Mouse (Mus musculus) induced T-regulatory cell, adult 2 months (primary cell): Measurements from ENCODE around the gene Olfr90.

Experiments used
- DNase-seq: peaks from one replicate; pipeline ENCODE4 v3.0.0-alpha.2; 2012; ENCODE audit warnings: low read depth

The Olfr90 gene

DNA sequence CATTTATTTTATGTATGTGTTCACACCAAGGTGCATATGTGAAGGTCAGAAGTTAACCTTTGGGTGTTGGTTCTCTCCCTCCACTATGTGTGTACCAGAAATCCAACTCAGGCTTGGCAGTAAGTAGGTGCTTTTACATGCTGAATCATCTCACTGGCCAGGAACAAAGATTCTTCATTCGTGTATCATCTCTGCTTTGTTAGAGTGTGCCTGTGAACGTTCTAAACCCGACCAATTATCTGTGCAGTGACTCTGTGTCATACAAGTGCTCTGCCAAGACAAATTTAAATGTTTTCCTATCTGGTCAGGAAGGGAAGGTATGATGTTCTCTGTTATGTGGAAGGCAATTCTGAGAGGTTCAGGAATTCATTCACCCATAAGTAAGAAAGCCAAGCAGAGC is 26.9 kb downstream of the Olfr90 start:
- DNase-seq, result no peak

DNA sequence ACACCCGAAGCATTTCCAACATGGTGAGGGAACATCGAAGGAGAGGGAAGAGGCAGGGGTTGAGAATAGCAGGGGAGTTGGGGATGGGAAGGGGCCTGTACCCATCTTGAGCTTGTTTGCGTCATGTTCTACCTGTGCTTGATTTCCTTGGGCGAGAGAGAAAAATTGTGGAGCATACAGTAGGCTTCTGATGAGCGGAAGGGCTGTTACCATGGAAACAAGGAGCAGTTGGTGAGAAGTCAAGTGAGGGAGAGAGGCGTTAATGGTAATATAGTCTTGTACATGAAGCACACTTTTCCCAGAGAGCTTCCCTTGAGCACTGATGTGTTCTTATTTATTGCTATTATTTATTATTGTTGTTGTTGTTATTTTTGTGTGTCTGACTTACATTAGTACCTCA is 31.3 kb downstream of the Olfr90 start:
- DNase-seq, result no peak

DNA sequence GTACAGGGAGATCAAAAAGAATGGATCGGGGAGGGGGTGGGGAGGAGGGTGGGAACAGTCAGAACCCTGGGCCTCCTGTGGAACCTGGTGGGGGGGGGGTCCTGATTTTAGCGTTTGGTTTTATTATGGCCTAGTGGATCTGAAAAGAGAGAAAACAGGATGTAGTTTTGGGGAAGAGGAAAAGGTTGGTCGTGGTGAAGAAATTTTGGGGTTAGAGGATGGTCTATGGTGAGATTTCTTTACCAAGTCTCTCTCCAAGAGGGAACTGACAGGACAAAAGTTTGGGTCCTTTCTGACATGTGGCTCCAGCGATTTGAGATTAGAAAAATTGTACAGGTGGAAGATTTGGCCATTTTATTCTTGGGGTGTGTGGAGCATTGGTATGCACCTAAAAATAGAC is 36.6 kb downstream of the Olfr90 start:
- no peak for DNase-seq

DNA sequence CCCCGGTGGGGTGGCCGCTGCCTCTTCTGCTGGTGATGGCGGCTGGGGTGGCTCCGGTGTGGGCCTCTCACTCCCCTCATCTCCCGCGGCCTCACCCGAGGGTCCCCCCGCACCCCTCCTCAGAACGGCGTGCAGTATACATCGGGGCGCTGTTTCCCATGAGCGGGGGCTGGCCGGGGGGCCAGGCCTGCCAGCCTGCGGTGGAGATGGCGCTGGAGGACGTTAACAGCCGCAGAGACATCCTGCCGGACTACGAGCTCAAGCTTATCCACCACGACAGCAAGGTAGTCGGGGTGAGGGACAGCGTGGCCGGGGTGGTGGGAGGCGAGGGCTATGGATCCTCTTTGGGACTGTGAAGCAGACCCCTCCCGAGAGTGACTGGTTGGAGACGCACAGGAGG is 37.4 kb downstream of the Olfr90 start:
- DNase-seq, result no peak

DNA sequence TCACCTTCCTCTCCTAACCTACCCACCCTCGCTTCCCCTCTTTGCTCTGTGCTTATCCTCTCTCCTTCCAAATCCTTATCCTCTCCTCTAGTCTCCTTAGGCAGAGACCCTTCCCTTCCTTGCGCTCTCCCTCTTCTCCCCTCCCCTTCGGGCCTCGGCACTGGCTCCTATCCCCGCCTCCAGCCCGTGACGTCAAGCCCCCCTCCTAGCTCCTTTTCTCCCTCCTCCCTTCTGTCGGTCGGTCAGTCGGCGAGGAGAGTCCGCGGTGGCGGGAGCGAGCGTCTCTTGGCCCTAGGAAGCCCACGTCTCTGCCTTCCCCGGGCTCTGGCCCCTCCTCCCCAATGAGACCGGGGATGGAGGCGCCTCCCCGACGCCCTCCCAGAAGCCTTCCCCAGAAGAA is 37.9 kb downstream of the Olfr90 start:
- peak; percentile 43 for DNase-seq

DNA sequence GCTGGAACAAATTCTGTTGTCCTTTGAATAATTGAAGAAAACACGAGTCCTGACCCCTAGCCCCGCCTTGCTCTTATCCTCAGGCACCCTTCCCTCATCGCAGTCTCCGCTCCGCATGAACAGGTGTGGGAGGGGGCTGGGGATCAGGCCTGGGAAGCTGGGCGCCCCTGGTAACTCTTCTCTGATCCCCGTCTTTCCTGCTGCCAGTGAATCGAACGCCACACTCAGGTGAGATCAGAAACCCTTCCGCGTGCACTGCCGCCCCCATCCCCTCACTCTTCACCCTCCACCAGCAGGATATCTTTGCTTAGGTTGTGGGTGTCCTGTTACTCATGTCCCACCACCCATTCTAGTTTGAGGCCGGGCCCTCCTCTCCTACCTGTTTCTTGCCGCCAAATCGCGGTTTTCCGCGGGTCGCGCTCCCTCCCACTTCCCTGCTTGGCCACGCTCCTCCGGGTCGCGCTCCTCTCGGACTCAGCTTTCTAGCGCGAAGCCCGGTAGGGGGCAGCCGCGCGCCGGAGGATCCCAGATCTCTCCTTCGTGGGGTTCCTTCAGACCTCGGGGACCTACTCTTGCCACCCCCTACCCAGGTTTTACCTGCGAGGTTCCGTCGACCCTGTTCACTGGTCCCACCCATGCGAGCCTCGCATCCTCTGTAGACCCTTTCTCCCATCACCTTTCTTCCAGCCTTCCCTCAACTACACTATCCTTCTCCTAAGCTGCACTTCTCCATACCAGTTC is 38.6 kb downstream of the Olfr90 start:
- peak; percentile 64 for DNase-seq

DNA sequence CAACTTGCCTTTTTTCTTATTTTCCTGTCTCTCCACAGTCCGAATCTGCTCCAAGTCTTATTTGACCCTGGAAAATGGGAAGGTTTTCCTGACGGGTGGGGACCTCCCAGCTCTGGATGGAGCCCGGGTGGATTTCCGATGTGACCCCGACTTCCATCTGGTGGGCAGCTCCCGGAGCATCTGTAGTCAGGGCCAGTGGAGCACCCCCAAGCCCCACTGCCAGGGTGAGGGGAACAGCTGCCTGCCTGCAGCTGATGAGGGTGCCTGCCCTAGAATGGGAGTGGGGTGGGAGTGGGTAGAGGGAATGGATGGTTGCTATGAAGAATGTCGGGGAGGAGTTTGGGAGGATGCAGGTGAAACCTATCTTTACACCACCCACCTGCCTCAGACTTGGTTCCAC is 39.9 kb downstream of the Olfr90 start:
- no peak for DNase-seq

DNA sequence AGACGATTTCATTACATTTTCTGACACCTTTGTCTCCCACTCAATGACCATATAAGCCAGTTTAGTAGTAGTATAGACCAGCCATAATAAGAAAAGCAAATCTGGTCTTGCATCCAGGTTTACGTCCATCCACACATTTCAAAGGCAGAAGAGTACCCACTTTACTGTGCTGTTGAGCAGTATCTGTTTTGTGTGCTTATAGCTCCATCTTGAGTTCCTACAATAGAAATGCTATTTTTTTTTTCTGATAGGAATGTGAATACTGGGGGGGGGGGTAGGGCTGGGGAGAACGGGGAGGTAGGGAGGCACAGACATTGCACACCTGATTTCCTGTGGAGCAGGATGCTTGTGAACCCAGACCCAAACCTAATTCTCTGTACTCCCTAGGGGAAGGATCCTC is 40.3 kb downstream of the Olfr90 start:
- peak; percentile 65 for DNase-seq

DNA sequence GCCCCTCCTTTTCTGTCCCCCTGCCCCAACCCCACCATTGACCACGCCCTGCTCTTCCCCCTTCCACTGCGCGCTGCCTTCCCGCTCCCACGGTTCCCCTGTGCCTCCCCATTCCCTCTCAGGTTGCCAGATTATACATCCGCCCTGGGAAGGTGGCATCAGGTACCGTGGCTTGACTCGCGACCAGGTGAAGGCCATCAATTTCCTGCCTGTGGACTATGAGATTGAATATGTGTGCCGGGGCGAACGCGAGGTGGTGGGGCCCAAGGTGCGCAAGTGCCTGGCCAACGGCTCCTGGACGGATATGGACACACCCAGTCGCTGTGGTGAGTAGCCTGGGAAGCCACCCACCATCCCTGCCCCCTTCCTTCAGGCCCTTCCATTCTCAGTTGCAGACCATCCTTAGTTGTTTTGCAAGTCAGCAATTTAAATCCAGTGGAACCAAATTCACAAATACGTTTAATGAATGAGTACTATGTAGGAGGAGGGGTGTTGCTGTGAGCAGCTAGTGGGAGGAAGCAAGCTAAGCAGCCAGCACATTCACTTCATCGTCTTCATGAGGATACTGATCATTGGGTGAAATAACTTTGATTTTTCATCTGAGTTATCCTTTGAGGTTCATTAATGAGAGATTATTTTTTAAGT is 40.8 kb downstream of the Olfr90 start:
- no peak for DNase-seq

DNA sequence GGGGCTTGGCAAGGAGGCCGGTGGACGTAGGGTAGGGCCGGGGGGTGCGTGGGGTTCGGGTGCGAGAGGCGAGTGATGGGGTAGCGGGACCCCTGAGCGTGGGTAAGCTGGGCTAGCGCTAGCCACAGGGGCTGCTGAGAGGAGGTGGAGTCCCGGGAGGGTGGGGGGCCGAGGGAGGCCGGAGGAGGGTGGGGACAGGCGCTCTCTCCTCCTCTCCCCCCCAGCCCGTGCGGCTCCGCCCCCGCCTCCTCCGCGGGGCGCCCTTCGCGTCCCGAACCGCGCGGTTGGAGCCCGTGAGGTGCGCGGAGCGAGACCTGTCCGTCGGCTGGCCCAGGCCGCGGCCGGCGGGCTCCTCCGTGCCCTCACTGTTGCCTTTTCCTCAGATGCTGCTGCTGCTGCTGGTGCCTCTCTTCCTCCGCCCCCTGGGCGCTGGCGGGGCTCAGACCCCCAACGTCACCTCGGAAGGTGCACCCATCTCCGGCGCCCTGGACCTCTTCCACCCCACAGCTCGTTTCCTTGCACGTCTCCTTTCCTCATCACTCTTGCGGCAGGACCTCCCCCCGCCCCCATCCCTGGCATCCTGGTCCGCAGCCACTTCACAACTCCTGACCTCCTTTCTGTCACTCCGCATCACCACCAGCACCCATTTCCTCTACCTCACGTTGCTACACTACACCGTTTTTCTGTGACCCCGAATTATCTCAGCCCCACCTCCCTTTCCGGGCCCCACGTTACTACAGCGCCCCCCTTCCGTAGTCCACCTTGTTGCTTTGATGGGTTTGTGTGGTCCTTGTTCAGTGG is 41.8 kb downstream of the Olfr90 start:
- DNase-seq, result peak; percentile 75

DNA sequence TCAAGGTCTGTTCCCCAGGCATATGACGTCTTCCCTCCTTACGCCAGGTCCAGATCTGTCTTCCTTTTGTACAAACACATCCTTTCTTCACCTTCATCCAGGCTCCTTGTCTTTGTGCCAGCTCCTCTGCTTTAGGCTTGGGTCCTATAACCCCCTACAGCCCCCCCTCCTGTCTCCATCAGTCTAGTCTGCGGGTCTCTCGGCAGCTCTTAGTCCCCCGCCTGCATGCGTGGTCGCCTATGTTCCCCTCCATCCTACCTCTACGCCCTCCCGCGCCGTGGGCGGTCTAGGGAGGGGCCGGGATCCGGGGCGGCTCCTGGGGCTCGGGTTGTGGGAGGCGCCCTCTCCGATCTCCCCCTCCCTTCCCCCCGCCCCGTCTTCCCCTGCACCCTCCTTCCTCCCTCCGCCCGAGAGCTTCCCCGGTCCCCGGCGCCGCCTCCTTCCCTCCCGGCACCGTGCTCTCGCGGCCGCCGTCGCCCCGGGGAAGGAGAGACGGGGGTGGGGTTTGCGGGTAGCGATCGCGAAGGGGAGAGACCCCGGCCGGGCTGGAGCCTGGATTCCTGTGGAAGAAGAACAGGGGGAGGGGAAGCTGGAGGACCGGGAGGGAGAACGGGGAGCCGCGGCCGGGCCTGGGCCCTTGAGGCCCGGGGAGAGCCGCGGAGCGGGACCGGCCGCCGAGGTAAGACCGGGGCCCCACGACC is 42.5 kb downstream of the Olfr90 start, which contains the start of gene Gabbr1:
TSS of gene Gabbr1 (plus strand) at position 356 of the 701 bp plus-strand sequence.
- peak; percentile 89 for DNase-seq

DNA sequence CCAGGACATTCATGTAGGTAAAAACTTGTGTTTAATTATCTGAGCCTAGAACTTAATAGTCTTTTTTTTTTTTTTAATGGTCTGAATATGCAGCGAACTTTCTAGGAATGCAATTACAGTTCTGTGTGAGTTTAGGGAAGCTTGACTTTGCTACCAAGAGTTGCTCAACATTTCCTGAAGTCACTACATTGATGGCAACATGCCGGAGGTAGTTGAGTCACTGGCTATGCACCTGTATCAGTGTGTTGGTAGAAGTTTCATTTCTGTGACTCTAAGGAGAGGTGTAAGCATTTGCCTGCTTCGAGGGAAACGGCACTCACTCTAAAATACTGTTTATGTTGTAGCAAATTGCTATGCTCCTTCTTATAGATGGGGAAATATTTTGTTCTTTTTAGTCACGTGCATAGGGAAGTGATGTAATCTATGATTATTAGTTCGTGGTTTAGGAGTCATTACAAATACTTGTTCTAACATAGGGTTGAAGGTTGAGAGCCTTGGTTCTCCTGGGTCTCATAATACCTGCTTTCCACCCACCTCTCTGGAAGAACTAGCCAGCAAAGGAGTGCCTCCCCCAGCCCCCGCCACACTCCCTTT is 43.6 kb downstream of the Olfr90 start:
- DNase-seq, result peak; percentile 20

DNA sequence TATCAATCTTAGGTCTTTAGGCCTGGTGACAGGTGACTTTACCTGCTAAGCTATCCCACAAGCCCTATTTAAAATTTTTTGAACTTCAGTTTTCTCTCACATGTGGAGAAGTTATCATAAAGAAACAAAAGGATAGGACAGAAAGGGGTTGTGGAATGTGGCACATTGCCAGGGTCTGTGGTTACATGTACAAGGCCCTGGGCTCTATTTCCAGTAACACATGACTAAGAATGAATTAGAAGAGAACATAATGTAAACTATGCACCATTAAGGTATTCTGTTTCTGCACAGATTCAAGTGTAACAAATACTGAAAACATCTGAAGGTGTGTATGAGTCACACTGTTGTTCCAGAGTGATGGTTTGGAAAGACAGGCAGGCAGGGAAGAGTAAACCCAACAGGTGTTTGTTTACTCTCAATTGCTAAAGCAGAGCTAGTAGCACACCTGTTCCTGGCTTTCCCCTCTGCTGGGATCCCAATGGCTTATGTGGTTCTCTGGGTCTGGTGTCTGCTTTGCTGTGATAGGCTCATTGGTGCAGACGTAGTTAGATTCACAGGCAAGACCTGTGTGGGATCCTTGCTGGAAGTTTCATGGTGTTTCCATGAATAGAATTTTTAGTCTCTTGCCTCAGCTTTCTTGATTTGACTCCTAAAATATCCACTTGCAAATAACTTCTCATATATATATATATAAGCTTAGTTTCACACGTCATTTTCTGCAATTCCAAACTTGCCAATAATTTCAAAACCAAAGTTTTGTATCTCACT is 49.0 kb downstream of the Olfr90 start:
- DNase-seq, result no peak
